ENCODE assay signal across 20 mouse cellular contexts in genomic region chr17:81473363-81473762, GRCm38 (mm10). TPM values are rescaled to one million over a fixed set of nuclear protein-coding genes. Genes with fewer than 3 reads are reported as not detected.
"Had no signal": no experiment of that assay in that cellular context is flagged by ENCODE, and none has a peak within 500 bp of the region (broad histone marks: within the 10 kb centered on the region; RNA-seq: fewer than 3 reads in every experiment).

No protein-coding gene starts in this region.

- H3K4me3 ChIP-seq: limb, embryonic 15.5 days; liver, embryonic 12.5 days; midbrain, embryonic 10.5 days; midbrain, embryonic 15.5 days; neural tube, embryonic 13.5 days had no signal

- H3K27me3 ChIP-seq: limb, embryonic 15.5 days; liver, embryonic 12.5 days; midbrain, embryonic 15.5 days; neural tube, embryonic 13.5 days had no signal

- H3K4me1 ChIP-seq: liver, embryonic 12.5 days; midbrain, embryonic 15.5 days had no signal

- H3K9ac ChIP-seq: limb, embryonic 15.5 days; liver, embryonic 12.5 days; lung, embryonic 14.5 days; midbrain, embryonic 15.5 days; neural tube, embryonic 13.5 days had no signal

- H3K9me3 ChIP-seq: limb, embryonic 15.5 days; liver, embryonic 12.5 days; midbrain, embryonic 10.5 days; midbrain, embryonic 15.5 days; neural tube, embryonic 13.5 days had no signal

- H3K27ac ChIP-seq: limb, embryonic 15.5 days; liver, embryonic 12.5 days; midbrain, embryonic 10.5 days; midbrain, embryonic 15.5 days; neural tube, embryonic 13.5 days had no signal

- H3K36me3 ChIP-seq: limb, embryonic 15.5 days; liver, embryonic 12.5 days; midbrain, embryonic 10.5 days; midbrain, embryonic 15.5 days; neural tube, embryonic 13.5 days had no signal

- H3K4me2 ChIP-seq: limb, embryonic 15.5 days; liver, embryonic 12.5 days; lung, embryonic 14.5 days; midbrain, embryonic 15.5 days; neural tube, embryonic 13.5 days had no signal

- DNase-seq: kidney, postnatal 14 days; layer of hippocampus, postnatal 36 days; lung, embryonic 14.5 days; lung, postnatal 10 days; lung, postnatal 4 days; spleen, adult 18-20 months; thymus, adult 18-20 months; thymus, postnatal 14 days had no signal

- ATAC-seq: liver, embryonic 12.5 days; midbrain, embryonic 15.5 days had no signal

RNA-seq across cellular contexts. Expression of gene Gm11096, which starts 31.8 kb away (rescaled TPM):
- total RNA-seq: layer of hippocampus, postnatal 36 days; left cerebral cortex, adult 8-10 months; left cerebral cortex, postnatal 25 days; megakaryocyte, adult 5-6 weeks had no signal
- polyA plus RNA-seq: large intestine, adult 2 months; limb, embryonic 11.5 days; limb, embryonic 15.5 days; liver, embryonic 12.5 days; liver, embryonic 16.5 days; lung, embryonic 14.5 days; midbrain, embryonic 10.5 days; midbrain, embryonic 15.5 days; neural tube, embryonic 13.5 days; stomach, embryonic 14.5 days had no signal
